Mouse (Mus musculus) spleen, postnatal 4 days (tissue): ENCODE data around the gene Mrpl19.

Experiments used
- DNase-seq, 2 experiments: peaks; one replicate each; pipeline ENCODE4 v3.0.0; 2022; ENCODE audit warnings: low spot score in 2 of 2

Gene Mrpl19

GRCm38 (mm10) chr6:81929402-81929801 lies 36.4 kb downstream of the Mrpl19 start:
- no peak for DNase-seq

- no peak for DNase-seq
Measured at GRCm38 (mm10) chr6:81924304-81924703, 41.5 kb downstream of the Mrpl19 start.

GRCm38 (mm10) chr6:81923523-81924142 lies 42.1 kb downstream of the Mrpl19 start, which contains the start of gene Gcfc2:
Gene Gcfc2 (plus strand): TSS chr6:81923669.
- peak; percentile 92 to 98 for DNase-seq

DNA sequence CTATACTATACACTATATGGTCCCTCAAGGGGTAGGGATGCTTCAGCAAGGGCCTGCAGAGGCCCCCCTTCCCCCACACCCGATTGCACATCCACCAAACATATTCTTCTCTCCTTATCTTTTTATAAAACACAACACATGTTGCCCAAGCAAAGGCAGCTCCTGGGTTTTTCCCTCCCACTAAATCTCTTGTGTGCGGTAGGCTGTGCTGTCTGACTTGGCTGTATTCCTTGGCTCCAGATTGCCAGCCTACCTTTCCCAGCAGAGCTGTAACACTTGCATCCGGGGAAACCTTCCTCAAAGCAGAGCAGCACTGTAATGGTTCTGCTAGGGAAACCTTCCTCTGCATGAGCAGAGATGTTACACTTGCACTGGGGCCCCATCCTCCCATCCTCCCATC lies 53.6 kb downstream of the Mrpl19 start:
- no peak for DNase-seq

DNA sequence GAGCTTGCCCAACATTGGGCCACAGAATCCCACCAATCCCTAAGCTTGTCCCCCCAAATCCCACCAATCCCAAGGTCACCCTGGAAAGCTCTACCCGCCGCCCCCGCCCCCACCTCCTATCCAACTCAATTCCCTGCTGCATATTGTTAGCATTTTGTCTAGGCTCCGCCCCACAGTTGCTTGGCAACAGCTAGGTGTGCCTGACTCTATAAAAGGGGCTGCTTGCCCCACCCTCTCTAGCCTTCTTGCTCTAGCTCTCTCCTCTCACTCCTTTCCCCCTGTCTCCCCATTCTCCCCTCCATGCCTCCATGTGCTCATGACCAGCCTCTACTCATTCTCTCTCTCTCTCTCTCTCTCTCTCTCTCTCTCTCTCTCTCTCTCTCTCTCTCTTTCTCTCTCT lies 54.0 kb downstream of the Mrpl19 start:
- no peak for DNase-seq

DNA sequence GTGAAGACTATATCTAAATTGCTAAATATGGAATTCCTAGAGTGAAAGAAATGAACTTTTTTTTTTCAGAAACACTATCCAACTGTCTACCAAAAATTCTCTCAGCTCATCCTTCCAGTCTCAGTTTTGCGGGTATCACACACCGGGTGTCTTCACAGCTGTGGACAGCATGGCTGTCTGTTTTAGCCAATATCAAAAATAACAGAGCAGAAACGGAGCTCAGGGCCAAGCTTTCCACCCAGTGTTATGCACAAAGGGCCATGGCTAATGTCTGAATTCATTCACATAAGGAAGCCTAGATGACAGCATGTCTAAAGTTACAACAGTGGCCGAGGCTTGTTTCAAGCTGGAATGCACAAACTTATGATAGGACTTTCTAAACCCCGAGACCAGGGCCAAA lies 54.5 kb downstream of the Mrpl19 start:
- no peak for DNase-seq

GRCm38 (mm10) chr6:81910302-81910855 lies 55.4 kb downstream of the Mrpl19 start:
- DNase-seq, result no peak
